In the genomic region with DNA sequence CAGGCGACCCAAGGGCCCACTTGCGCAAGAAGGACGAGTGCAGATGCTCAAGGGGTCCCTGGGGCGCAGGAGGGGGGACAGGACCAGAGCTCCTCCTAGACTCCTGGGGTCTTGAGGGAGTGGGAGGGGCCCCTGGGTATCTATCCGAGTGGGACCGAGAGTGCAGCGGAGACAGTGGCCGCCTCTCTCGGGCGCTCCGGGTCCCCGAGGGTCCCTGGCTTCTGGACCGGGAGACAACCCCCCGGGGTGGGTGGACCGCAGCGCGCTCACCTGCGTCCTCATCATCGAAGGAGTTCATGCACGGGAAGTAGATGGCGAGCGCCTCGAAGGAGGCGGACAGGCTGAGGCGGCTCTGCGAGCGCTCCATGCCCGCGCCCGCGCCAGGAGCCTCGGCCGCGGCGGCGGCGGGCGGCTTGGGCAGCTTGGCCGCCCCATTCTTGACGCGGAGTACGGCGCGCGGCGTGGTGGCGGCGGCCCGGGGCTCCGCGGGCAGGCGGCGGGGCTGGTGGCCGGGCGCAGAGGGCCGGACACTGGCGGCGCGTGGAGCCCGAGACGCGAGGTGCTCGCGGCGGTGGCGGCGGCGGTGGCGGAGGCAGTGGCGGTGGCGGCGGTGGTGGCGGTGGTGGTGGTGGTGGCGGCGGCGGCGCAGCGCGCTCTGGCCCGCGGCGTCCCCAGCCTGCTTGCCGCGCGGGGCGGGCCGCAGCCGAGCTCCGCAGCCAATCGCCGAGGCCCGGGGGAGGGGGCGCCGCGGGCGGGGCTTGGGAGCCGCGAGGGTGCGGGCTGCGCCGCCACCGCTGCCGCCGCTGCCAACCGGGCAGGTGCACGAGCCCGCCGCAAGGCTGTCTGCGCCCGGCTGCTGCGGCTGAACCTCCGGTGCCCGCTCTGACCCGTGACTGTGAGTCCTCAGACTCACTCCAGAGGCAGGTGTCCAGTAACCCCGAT, we compare ENCODE assay signal across 8 mouse cellular contexts. TPM values are rescaled to one million over a fixed set of nuclear protein-coding genes. Genes with fewer than 3 reads are reported as not detected.
A peak's percentile ranks its signal among the peaks of the same experiment; 100 is the strongest.
DNase-seq lines count a peak whose midpoint lies in the region; ATAC-seq and TF ChIP-seq lines count a peak whose summit lies in the region.

A gene (minus strand): TSS at position 367 of the 942 bp plus-strand sequence.

- peaks cover 59% of the 10 kb centered on the region for H3K27me3 ChIP-seq in intestine, postnatal 0 days (replicated peaks; ENCODE audit: control insufficient read depth, insufficient read depth, low read length)

- ATAC-seq in intestine, postnatal 0 days, result peak; percentile 59

- intact Hi-C loops in gastrocnemius, adult 2 months (cut with DNase I), result no loop called here

- no peak for TF ChIP-seq POLR2A in lung, adult 2 months (IDR thresholded peaks at IDR 0.05; ENCODE audit: borderline replicate concordance, extremely low read depth, low read depth, low read length)

- no peak for TF ChIP-seq CTCF in lung, adult 2 months (IDR thresholded peaks at IDR 0.05; ENCODE audit: insufficient read depth, low read length)
- no peak for TF ChIP-seq CTCF in gastrocnemius, adult 2 months (IDR thresholded peaks at IDR 0.05)
- no peak for TF ChIP-seq CTCF in intestine, postnatal 0 days (IDR thresholded peaks at IDR 0.05; ENCODE audit: low read depth)

- peak within 1 kb of the TSS; percentile 38; the same call in 1 of the 2 replicates for H3K9ac ChIP-seq in intestine, postnatal 0 days (ENCODE audit: low read depth, low read length)

- peak within 1 kb of the TSS; percentile 95 for H3K4me2 ChIP-seq in intestine, postnatal 0 days (replicated peaks; ENCODE audit: low read depth)

- 1% methylated on average over 113 of the region's 115 CpGs for WGBS in lung, adult 2 months
- WGBS in intestine, postnatal 0 days, result 1% methylated on average over 93 of the region's 115 CpGs

- peak; percentile 13 for DNase-seq in lung, postnatal 10 days
- no peak for DNase-seq in lung, adult 2 months
- peak; percentile 87 to 91 for DNase-seq in cerebellum, postnatal 10 days
- DNase-seq in gastrocnemius, adult 2 months, result peak; percentile 86
- DNase-seq in liver, result peak; percentile 26
- peak; percentile 43 for DNase-seq in retina, postnatal 7 days (ENCODE audit: low read depth, low spot score)
- no peak for DNase-seq in c-Kit-positive CD71-positive TER-119-positive erythroid progenitor cells, embryonic 14.5 days (ENCODE audit: low spot score)

- no peak within 1 kb of the TSS for H3K4me3 ChIP-seq in lung, adult 2 months (replicated peaks; ENCODE audit: extremely low read depth, low read depth, low read length)
- peak within 1 kb of the TSS; percentile 72 for H3K4me3 ChIP-seq in gastrocnemius, adult 2 months
- H3K4me3 ChIP-seq in intestine, postnatal 0 days (ENCODE audit: low read depth, low read length), result peak within 1 kb of the TSS; percentile 47

- H3K4me1 ChIP-seq in lung, adult 2 months (ENCODE audit: control insufficient read depth, insufficient read depth, low read length), result no peaks in the 10 kb centered on the region
- no peaks in the 10 kb centered on the region for H3K4me1 ChIP-seq in intestine, postnatal 0 days (replicated peaks; ENCODE audit: control insufficient read depth, insufficient read depth, low read length)

- H3K36me3 ChIP-seq in intestine, postnatal 0 days (ENCODE audit: control insufficient read depth, insufficient read depth), result no peaks in the 10 kb centered on the region

- no peaks in the 10 kb centered on the region for H3K9me3 ChIP-seq in intestine, postnatal 0 days (ENCODE audit: control insufficient read depth)

- H3K27ac ChIP-seq in gastrocnemius, adult 2 months, result peak within 1 kb of the TSS; percentile 51; the same call in 1 of the 2 replicates
- no peak within 1 kb of the TSS for H3K27ac ChIP-seq in intestine, postnatal 0 days (ENCODE audit: low read depth, low read length)

RNA-seq across cellular contexts. Expression of the gene that starts here (rescaled TPM):
- polyA plus RNA-seq in lung, adult 2 months (2012; rRNA removed), result 0.11 and 0.19 TPM in 2 replicates
- total RNA-seq in gastrocnemius, adult 2 months (2021), result 1 to 10 TPM; 1.2 to 3.2 TPM
- polyA plus RNA-seq in intestine, postnatal 0 days (2015; fragmentation: Nextera tagmentation; extraction: Ambion mirVana), result 0.53 and 0.55 TPM in 2 replicates

Comparison
In these comparisons a context has a peak if more than half of its experiments do, and no peak if none do; other contexts are left out.
1. DNase-seq: peak in lung, postnatal 10 days (single experiment), cerebellum, postnatal 10 days (2 of 2), gastrocnemius, adult 2 months (single experiment), liver (single experiment) and retina, postnatal 7 days (single experiment); none in lung, adult 2 months (single experiment) and c-Kit-positive CD71-positive TER-119-positive erythroid progenitor cells, embryonic 14.5 days (single experiment).
2. Peak in ATAC-seq, H3K4me3 ChIP-seq, H3K9ac ChIP-seq and H3K4me2 ChIP-seq in intestine, postnatal 0 days; RNA of the gene not detected or under 1 TPM.